Mouse (Mus musculus): ENCODE data around the gene Gm12790.
"Not testable (repeated sequence)": the region's sequence is repeated elsewhere in the genome, so short reads cannot be mapped to it uniquely, and the experiment has no call there.

Gm12790 gene

DNA sequence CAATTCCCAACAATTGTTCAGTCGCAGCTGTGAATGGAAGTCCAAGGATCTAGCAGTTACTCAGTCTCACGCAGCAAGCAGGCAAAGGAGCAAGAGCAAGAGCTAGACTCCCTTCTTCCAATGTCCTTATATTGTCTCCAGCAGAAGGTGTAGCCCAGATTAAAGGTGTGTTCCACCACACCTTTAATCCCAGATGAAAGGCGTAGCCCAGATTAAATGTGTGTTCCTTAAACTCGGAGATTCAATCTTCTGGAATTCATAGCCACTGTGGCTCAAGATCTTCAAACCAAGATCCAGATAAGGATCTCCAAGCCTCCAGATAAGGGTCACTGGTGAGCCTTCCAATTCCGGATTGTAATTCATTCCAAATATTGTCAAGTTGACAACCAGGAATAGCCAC is at the start of gene Gm12790:
Gene Gm12790 (minus strand): TSS at position 101 of the 400 bp plus-strand sequence.
- DNase-seq (ENCODE audit: low spot score): not testable (repeated sequence)

- DNase-seq (ENCODE audit: low spot score): no peak
Measured at GRCm38 (mm10) chr4:102026619-102027018, 45.8 kb upstream of the Gm12790 start.

DNA sequence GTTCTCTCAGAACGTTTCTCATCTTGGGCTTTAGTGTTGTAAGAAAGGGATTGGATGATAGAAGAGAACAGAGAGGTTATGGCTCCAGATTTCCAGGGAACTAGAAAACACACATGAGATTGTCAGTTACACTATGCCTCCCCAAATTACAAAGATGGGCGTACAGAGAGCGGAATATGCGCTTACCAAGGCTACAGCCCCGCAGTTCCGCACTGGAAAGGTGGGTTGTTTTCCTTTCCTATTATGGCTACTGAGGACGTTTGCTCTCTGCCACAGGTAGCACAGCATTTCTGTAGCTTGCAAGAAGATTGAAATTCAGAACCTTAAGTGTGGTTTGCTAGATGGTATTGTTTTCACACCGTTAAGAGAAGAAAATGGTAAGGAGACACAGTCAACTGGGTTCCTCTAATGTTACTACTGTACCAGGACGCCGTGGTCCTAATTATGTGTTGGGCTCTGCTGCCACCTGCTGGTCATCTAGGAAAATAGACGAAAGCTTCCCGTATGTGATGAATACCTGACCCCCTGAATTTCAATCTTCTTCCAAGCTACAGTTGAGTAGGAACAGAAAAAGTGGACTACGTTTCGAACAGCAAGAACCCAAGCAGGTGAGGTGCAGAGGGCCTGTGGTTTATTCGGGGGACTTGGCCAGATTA is 17.5 kb upstream of the Gm12790 start:
- DNase-seq (ENCODE audit: low spot score): peak; percentile 38

DNA sequence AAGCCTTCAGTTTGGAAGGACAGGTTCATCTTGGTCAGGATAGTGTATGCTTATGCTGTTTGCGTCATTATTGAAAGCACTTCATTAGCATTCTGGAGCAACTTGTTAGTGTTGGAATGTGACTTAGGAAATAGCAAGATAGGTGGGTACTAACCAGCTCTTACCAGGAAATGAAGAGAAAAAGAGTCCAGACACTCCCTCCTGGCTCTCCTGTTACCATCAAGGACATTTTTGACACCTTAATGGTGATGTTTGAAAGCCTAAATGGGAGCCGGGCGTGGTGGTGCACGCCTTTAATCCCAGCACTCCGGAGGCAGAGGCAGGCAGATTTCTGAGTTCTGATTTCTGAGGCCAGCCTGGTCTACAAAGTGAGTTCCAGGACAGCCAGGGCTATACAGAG is 16.6 kb upstream of the Gm12790 start:
- DNase-seq (ENCODE audit: low spot score): no peak

DNA sequence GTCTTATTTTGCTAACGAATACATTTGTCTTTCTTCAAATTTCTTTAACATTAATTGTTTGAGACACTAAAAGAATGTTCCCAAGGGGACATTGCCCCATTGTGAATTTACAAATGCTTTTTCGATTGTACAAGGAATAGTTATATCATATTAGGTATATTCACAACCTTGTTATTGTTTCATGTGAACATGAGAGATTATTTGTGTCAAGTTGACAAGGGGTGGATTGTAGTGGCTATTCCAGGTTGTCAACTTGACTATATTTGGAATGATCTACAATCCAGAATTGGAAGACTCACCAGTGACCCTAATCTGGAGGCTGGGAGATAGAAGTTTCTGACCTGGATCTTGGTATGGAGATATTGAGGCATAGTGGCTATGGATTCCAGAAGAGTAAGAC is 5.5 kb upstream of the Gm12790 start, which contains the start of gene Gm12789:
Gene Gm12789 (plus strand): TSS at position 301 of the 400 bp plus-strand sequence.
- DNase-seq (ENCODE audit: low spot score): not testable (repeated sequence)

DNA sequence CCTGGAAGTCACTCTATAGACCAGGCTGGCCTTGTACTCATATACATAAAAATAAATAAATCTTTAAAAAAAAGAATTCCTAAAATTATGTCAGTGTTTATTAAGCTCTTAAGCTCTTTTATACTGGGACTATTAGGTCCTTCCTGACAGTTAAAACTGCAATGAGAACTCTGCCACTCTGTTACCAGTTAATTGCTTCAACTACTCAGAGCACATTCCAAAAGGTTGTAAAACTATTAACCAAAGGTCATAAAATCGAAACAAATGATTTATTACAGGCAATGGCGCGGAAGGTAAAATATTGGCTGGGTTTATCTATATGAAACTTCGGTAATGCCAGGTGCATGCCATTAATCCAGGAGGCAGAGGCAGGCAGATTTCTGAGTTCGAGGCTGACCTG is 4.8 kb upstream of the Gm12790 start:
- DNase-seq (ENCODE audit: low spot score): no peak

GRCm38 (mm10) chr4:101940107-101940506 is 40.7 kb downstream of the Gm12790 start, which contains the start of gene Gm12794:
Gene Gm12794 (plus strand): TSS chr4:101940407.
- DNase-seq (ENCODE audit: low spot score): not testable (repeated sequence)
